Mouse (Mus musculus) C2C12 (cell line): ENCODE data around the gene Rnf26.

Source experiments
- CEBPB ChIP-seq: IDR thresholded peaks from one replicate; pipeline ENCODE4 v1.6.1; 2011; ENCODE audit warnings: low read depth, mild to moderate bottlenecking, control low read depth, moderate library complexity
- CTCF ChIP-seq: IDR thresholded peaks from one replicate; pipeline ENCODE4 v1.5.1; 2011; ENCODE audit not compliant: control insufficient read depth, insufficient read depth, insufficient read length
- MAX ChIP-seq: IDR thresholded peaks from one replicate; pipeline ENCODE4 v1.6.1; 2011; ENCODE audit warnings: mild to moderate bottlenecking, control low read depth
- MYOD1 ChIP-seq: IDR thresholded peaks from one replicate; pipeline ENCODE4 v1.6.1; 2011; ENCODE audit warnings: low read depth; ENCODE audit not compliant: control insufficient read depth, insufficient read length
- MYOG ChIP-seq: IDR thresholded peaks from one replicate; pipeline ENCODE4 v1.6.1; 2011; ENCODE audit not compliant: control insufficient read depth, insufficient read length; ENCODE audit errors: extremely low read depth
- USF1 ChIP-seq: IDR thresholded peaks from one replicate; pipeline ENCODE4 v1.6.1; 2011; ENCODE audit warnings: low read depth, mild to moderate bottlenecking, control low read depth, moderate library complexity

- TF ChIP-seq CTCF: no peak
- no peak for TF ChIP-seq MAX
- TF ChIP-seq MYOD1: no peak
- TF ChIP-seq CEBPB: no peak
- no peak for TF ChIP-seq USF1
- no peak for TF ChIP-seq MYOG
Measured at GRCm38 (mm10) chr9:44046426-44046825, 66.9 kb downstream of the Rnf26 start.
